Mouse (Mus musculus) hindbrain, embryonic 11.5 days (tissue): ENCODE results near the gene Mthfsl. TPM values are rescaled to one million over a fixed set of nuclear protein-coding genes. Genes with fewer than 3 reads are reported as not detected.

Experiments
- polyA plus RNA-seq: library from polyadenylated mRNA; unstranded; fragments of >200 nt; fragmentation: Nextera tagmentation; extraction: Ambion mirVana; gene quantifications from 2 replicates; pipeline ENCODE4 v1.2.1, GENCODE M21; 2014

Gene Mthfsl
- polyA plus RNA-seq, 1 experiment from 2014 or later: 25.4 TPM

Other genes with a start within 250 kb of the Mthfsl start
- 137 and 140 TPM in 2 replicates for gene Syncrip, start 237.7 kb downstream of the Mthfsl start, polyA plus RNA-seq
- 9.1 and 10.1 TPM in 2 replicates for gene Zfp949, start 172.3 kb downstream of the Mthfsl start, polyA plus RNA-seq
- 0.10 TPM in 1 of 2 replicates, not detected in the other for gene Trim43a, start 139.4 kb downstream of the Mthfsl start, polyA plus RNA-seq
- not detected in 2 replicates for gene Bcl2a1d, start 11.6 kb upstream of the Mthfsl start, polyA plus RNA-seq
- 0.09 and 0.31 TPM in 2 replicates for gene Trim43c, start 118.9 kb upstream of the Mthfsl start, polyA plus RNA-seq
- gene Bcl2a1a, start 236.6 kb upstream of the Mthfsl start, polyA plus RNA-seq: not detected in 2 replicates